Mouse (Mus musculus) heart, embryonic 12.5 days (tissue): ENCODE results near the gene Trim47. TPM values are rescaled to one million over a fixed set of nuclear protein-coding genes. Genes with fewer than 3 reads are reported as not detected.

ENCODE experiments used
- ATAC-seq: fragments of 200-750 bp; cut with Nextera tagmentation; 2 replicates; pipeline ENCODE4 v1.8.0; 2017; ENCODE audit warnings: moderate TSS enrichment, moderate library complexity; ENCODE audit not compliant: insufficient number of reproducible peaks, low FRiP score
- H3K27ac ChIP-seq: fragments of 300-500 bp; sonication (generic); 2 replicates; pipeline ENCODE4 v1.5.1; 2016; ENCODE audit warnings: mild to moderate bottlenecking, moderate library complexity; ENCODE audit not compliant: poor library complexity, severe bottlenecking
- H3K27me3 ChIP-seq: fragments of 300-500 bp; sonication (generic); replicated peaks from 2 replicates; pipeline ENCODE4 v1.6.1; 2016; ENCODE audit warnings: mild to moderate bottlenecking, moderate library complexity
- H3K36me3 ChIP-seq: fragments of 300-500 bp; sonication (generic); 2 replicates; pipeline ENCODE4 v1.6.1; 2016; ENCODE audit warnings: mild to moderate bottlenecking, moderate library complexity
- H3K4me1 ChIP-seq: fragments of 300-500 bp; sonication (generic); replicated peaks from 2 replicates; pipeline ENCODE4 v1.6.1; 2016; ENCODE audit warnings: mild to moderate bottlenecking
- H3K4me2 ChIP-seq: fragments of 300-500 bp; sonication (generic); 2 replicates; pipeline ENCODE4 v1.6.1; 2016; ENCODE audit warnings: mild to moderate bottlenecking, moderate library complexity
- H3K4me3 ChIP-seq: fragments of 300-500 bp; sonication (generic); 2 replicates; pipeline ENCODE4 v1.5.1; 2016; ENCODE audit warnings: mild to moderate bottlenecking
- H3K9ac ChIP-seq: fragments of 300-500 bp; sonication (generic); 2 replicates; pipeline ENCODE4 v1.6.1; 2016; ENCODE audit warnings: mild to moderate bottlenecking, moderate library complexity
- H3K9me3 ChIP-seq: fragments of 300-500 bp; sonication (generic); replicated peaks from 2 replicates; pipeline ENCODE4 v1.6.1; 2016; ENCODE audit warnings: mild to moderate bottlenecking, moderate library complexity
- WGBS: fragments of 180-500 bp; shearing (Covaris S2); methylation state at CpG from one replicate; pipeline ENCODE4 v1.1.7; 2016; 5-methylcytosine and 5-hydroxymethylcytosine counted together
- polyA plus RNA-seq: library from polyadenylated mRNA; unstranded; fragments of >200 nt; fragmentation: Nextera tagmentation; extraction: Ambion mirVana; gene quantifications from 2 replicates; pipeline ENCODE4 v1.2.1, GENCODE M21; 2016

Gene Trim47
- polyA plus RNA-seq = 54.8 and 58.2 TPM in 2 replicates

DNA sequence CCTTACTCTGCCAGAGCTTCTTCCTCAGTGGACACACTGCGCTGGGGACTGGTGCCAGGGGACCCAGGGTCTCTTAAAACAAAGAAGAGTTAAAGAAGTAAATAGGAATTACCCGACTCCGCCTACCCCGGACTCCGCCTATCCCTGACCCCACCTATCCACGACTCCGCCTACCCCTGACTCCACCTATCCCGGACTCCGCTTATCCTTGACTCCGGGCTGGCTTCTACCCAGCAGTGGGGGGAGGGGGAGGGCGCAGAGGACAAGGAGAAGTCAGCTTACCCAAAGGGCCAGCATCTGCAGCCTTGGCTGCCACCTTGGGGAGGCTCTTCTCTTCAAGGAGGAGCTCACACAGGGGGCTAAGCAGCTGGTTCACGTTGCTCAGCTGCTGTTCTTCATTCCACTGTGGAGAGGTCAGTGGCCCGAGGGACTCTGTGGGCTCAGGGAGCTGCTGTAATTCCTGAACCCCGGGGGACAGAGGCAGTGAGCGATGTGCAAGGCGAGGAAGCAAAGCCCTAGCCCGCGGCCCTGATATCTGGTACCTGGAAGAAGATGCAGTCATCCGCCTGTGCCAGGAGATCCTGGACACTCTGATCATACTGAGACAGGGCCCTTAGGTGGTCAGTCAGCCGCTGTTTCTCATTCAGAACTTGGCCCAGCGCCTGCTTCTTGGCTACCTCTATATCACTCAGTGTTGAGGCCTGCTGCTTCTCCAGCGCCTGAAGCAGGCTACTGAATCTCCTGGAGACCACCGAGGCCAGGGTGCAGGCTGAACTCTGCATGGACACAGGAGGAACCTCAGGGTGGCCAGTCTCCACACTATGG lies at the start of gene Trim47:
Trim47 (minus strand) TSS at position 55 of the 825 bp plus-strand sequence.
- Histone ChIP-seq H3K4me3 (no peak within 1 kb of the TSS), H3K36me3 (peaks cover 47% of the 10 kb centered on the region), H3K9me3 (peaks cover 4% of the 10 kb centered on the region; the same call in 1 of the 2 replicates), H3K9ac (peak within 1 kb of the TSS; percentile 49), H3K27ac (peak within 1 kb of the TSS; percentile 28), H3K4me2 (peak within 1 kb of the TSS; percentile 51), H3K27me3 (no peaks in the 10 kb centered on the region), H3K4me1 (peaks cover 35% of the 10 kb centered on the region)
- 29% methylated on average over 23 of the region's 23 CpGs for WGBS
- peak; percentile 62 for ATAC-seq

DNA sequence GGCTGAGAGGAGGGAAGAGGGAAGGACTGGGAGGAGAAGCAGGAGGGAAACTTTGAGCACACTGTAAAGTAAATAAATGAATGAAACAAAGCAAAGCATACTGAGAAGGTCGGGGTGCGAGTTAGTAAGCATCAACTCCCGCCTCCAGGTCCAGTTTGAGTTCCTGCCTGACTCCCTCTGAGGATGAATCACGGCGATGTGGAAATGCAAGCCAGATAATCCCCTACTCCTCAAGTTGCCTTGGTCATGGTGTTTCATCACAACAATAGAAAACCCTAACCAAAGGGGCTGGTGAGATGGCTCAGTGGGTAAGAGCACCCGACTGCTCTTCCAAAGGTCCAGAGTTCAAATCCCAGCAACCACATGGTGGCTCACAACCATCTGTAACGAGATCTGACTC lies 49.0 kb upstream of the Trim47 start:
- Histone ChIP-seq H3K27me3 (no peaks in the 10 kb centered on the region), H3K9ac (no peak overlapping the region), H3K4me1 (no peaks in the 10 kb centered on the region), H3K4me3 (no peak overlapping the region), H3K9me3 (no peaks in the 10 kb centered on the region), H3K4me2 (no peak overlapping the region), H3K36me3 (peaks cover 91% of the 10 kb centered on the region), H3K27ac (no peak overlapping the region)
- WGBS = 90% methylated on average over 7 of the region's 7 CpGs
- no peak for ATAC-seq

DNA sequence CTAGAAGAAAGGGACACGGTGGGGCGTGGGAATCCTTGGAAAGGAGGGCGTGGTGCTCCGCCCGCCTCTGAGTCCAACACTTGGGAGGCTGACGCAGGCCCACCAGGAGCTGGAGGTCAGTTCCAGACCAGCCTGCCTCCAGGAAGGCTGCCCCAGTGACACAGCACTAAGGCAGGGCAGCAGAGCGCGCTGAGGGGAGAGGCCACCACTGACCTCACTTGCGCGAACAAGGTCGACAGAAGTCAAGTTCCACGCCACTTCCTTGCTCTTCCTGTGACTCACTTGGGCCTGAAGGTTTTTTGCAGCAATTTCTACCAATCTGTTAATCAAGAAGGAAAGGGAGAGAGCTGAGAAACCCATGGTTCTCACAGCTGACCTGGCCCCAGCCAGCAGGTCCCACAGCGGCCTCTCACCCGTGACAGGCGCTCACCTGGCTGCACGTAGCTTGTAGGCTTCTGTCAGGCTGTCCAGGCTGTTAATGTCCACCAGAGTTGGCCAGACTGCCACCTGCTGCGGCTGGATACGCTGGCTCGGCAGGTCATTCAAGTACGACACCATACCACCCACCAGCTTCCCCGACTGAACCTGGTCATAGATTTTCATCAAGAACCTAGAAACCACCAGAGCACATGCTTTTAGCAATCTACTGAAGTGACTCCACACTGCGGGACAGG lies 47.9 kb upstream of the Trim47 start:
- ATAC-seq = no peak
- no peak overlapping the region for H3K9ac ChIP-seq
- H3K4me2 ChIP-seq = no peak overlapping the region
- no peaks in the 10 kb centered on the region for H3K4me1 ChIP-seq
- H3K4me3 ChIP-seq = no peak overlapping the region
- no peaks in the 10 kb centered on the region for H3K9me3 ChIP-seq
- no peak overlapping the region for H3K27ac ChIP-seq
- H3K27me3 ChIP-seq = no peaks in the 10 kb centered on the region
- 90% methylated on average over 22 of the region's 22 CpGs for WGBS
- H3K36me3 ChIP-seq = peaks cover 81% of the 10 kb centered on the region

DNA sequence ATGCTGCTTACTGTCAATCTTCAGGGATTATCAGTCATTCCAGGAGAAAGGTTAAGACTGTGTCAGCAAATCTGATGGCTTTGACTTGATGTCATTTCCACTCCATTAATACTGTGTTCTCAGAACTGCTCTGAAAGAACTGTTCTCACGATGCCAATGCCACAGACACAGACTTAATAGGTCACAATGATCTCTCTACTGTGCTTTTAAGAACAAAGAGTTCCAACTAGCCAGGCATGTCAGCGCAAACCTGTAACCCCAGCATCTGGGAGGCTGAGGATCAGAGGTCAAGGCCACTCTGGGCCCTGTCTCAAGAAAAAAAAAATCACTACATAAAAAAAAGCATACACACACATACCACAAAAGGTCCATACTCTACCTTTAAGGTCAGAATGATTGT lies 44.9 kb upstream of the Trim47 start:
- H3K27ac ChIP-seq = no peak overlapping the region
- H3K9me3 ChIP-seq = no peaks in the 10 kb centered on the region
- H3K4me1 ChIP-seq = peaks cover 2% of the 10 kb centered on the region
- no peak overlapping the region for H3K4me2 ChIP-seq
- WGBS = 97% methylated on average over 2 of the region's 2 CpGs
- no peak overlapping the region for H3K4me3 ChIP-seq
- H3K9ac ChIP-seq = no peak overlapping the region
- no peaks in the 10 kb centered on the region for H3K27me3 ChIP-seq
- ATAC-seq = no peak
- peaks cover 54% of the 10 kb centered on the region for H3K36me3 ChIP-seq

DNA sequence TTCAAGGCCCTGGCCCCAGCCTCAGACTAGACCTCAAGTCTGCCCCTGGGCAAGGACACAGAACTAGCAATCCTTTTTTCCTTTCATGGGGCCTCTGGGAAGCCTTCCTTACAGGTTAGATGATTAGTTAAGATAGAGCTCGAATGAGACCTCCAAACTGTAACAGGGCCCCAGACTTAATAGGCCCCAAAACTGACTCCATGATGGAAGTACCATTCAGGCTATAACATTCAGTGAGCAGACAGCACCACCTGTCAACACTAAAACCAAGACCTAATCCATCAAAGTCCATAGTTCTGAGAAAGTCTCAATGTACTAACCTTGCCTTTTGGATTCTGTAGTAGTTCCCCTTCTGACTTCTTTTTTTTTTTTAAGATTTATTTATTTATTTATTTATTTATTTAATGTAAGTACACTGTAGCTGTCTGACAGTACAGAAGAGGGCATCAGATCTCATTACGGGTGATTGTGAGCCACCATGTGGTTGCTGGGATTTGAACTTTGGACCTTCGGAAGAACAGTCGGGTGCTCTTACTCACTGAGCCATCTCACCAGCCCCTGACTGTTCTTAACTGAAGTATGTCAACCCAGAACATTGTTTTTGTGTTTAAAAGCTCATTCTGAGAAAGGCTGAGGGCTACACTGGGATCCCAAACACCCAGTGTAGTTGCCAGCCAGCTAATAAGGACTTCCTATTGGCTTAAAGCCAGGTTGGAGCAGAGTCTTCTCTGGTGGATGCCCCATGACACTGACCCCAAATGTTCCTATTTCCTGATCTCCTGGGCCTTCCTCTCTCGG lies 43.2 kb upstream of the Trim47 start:
- H3K36me3 ChIP-seq = peaks cover 47% of the 10 kb centered on the region
- 77% methylated on average over 5 of the region's 5 CpGs for WGBS
- H3K27me3 ChIP-seq = no peaks in the 10 kb centered on the region
- peaks cover 11% of the 10 kb centered on the region for H3K4me1 ChIP-seq
- ATAC-seq = no peak
- H3K4me3 ChIP-seq = no peak overlapping the region
- no peaks in the 10 kb centered on the region for H3K9me3 ChIP-seq
- H3K4me2 ChIP-seq = no peak overlapping the region
- no peak overlapping the region for H3K27ac ChIP-seq
- no peak overlapping the region for H3K9ac ChIP-seq

DNA sequence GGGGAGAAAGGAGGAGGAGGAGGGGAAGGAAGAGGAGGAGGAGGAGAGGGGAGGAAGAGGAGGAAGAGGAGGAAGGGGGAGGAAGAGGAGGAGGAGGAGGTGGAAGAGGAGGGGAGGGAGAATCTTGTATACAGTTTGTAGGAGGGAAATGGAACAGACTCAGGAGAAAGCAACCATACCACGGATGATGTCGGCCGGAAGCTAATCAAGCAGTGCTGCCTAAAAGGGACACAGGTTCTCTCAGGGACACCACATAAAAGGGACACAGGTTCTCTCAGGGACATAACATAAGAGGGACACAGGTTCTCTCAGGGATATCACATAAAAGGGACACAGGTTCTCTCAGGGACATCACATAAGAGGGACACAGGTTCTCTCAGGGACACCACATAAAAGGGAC lies 42.2 kb upstream of the Trim47 start:
- peaks cover 11% of the 10 kb centered on the region for H3K4me1 ChIP-seq
- no peak overlapping the region for H3K4me2 ChIP-seq
- no peaks in the 10 kb centered on the region for H3K9me3 ChIP-seq
- ATAC-seq = no peak
- H3K27me3 ChIP-seq = no peaks in the 10 kb centered on the region
- H3K4me3 ChIP-seq = no peak overlapping the region
- 84% methylated on average over 3 of the region's 3 CpGs for WGBS
- no peak overlapping the region for H3K9ac ChIP-seq
- peaks cover 44% of the 10 kb centered on the region for H3K36me3 ChIP-seq
- H3K27ac ChIP-seq = no peak overlapping the region

DNA sequence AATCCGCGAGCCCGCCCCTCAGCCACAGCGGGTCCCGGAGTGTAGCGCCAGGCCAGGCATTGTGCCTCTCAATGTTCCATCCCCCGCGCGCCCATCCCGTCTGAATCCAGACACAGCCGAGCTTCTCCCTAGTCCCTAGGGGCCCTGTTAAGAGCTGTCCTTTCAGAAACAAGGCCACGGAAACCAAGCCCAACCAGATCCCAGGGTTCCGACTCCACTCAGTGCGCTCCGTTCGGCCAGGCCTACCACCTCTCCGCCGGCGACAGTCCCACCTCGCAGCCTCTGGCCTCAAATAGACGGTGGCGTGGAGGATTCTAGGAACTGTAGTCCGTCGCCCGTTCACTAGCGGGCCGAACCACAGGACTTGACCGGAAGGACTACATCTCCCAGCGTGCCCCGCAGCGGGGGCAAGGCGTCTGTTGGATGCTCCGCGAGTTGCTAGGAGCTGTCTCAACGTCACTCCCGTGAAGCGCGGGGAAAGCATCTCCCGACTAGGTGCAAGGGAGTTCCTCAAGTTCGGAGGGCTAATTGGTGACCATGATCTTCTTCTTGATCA lies 41.0 kb upstream of the Trim47 start, which contains the start of gene Fbf1:
Fbf1 (minus strand) TSS at position 283 of the 556 bp plus-strand sequence.
- peaks cover 36% of the 10 kb centered on the region for H3K36me3 ChIP-seq
- H3K4me1 ChIP-seq = peaks cover 11% of the 10 kb centered on the region
- ATAC-seq = peak; percentile 97
- under 1% methylated on average over 40 of the region's 40 CpGs for WGBS
- peak within 1 kb of the TSS; percentile 72 for H3K4me3 ChIP-seq
- H3K4me2 ChIP-seq = peak within 1 kb of the TSS; percentile 82
- no peaks in the 10 kb centered on the region for H3K9me3 ChIP-seq
- H3K9ac ChIP-seq = peak within 1 kb of the TSS; percentile 80
- peak within 1 kb of the TSS; percentile 96 for H3K27ac ChIP-seq
- H3K27me3 ChIP-seq = no peaks in the 10 kb centered on the region

DNA sequence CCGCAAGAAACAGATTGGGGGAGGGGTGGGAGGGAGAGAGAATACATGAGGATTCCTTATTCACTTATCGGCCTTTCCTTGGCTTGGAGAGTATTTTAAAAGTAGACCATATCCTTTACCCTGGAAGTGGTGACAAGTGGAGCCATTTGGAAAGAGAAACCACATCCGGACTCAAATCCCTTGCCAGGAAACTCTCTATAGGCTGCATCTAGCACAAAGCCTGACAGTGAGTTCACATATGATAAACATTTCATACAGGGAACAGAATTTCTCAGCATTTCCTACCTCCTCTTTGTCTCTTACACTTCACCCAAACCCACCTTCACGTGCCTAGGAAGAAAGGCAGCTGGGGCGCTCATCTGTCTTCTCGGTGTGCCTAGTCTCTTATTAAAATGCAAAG lies 40.2 kb upstream of the Trim47 start:
- peaks cover 30% of the 10 kb centered on the region for H3K36me3 ChIP-seq
- 3% methylated on average over 6 of the region's 6 CpGs for WGBS
- no peaks in the 10 kb centered on the region for H3K27me3 ChIP-seq
- H3K27ac ChIP-seq = peak overlapping the region; percentile 96
- no peak; the same call in 1 of the 2 replicates for ATAC-seq
- peak overlapping the region; percentile 80 for H3K9ac ChIP-seq
- peaks cover 11% of the 10 kb centered on the region for H3K4me1 ChIP-seq
- peak overlapping the region; percentile 72 for H3K4me3 ChIP-seq
- H3K9me3 ChIP-seq = no peaks in the 10 kb centered on the region
- peak overlapping the region; percentile 82 for H3K4me2 ChIP-seq

DNA sequence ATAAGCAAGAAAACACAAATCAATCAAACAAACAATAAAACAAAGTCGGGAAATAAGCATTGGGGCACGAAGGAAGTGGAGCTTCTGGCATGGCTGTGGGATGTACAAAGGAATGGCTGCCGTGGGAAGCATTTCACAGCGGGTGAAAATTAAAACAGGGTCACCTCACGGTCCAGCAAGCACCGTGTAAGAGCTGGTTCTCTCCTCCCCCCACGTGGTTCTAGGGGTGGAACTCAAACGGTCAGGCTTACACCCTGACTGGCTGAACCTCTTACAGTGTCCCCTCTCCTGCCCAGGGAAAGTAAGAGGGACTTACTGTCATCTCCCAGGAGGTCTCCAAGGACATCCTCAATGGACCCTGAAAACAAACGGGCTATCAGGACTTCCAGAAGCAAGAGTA lies 36.0 kb upstream of the Trim47 start:
- no peaks in the 10 kb centered on the region for H3K9me3 ChIP-seq
- peaks cover 11% of the 10 kb centered on the region for H3K4me1 ChIP-seq
- no peak overlapping the region for H3K4me2 ChIP-seq
- no peaks in the 10 kb centered on the region for H3K27me3 ChIP-seq
- no peak overlapping the region for H3K27ac ChIP-seq
- H3K9ac ChIP-seq = no peak overlapping the region
- WGBS = 64% methylated on average over 9 of the region's 9 CpGs
- no peak overlapping the region for H3K4me3 ChIP-seq
- H3K36me3 ChIP-seq = peaks cover 57% of the 10 kb centered on the region
- ATAC-seq = no peak

DNA sequence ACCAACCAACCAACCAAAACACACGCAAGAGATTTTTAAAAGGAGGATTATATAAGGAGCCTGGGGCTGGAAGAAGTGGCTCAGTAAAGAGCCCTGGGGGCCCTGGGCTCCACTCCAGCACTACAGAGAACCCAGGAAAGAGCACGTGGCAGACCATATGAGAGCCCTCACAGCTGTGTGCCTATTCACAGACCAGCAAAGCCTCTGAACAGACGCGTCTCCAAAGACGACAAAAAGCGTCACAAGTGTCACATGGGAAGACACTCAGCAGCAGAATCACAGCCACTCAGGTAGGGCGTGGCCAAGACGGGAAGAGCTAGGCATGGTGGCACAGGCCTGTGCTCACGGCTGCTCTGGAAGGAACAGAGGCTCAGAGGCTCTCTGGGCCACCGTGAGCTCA lies 35.1 kb upstream of the Trim47 start:
- Histone ChIP-seq H3K36me3 (peaks cover 63% of the 10 kb centered on the region), H3K27ac (no peak overlapping the region), H3K9ac (no peak overlapping the region), H3K9me3 (no peaks in the 10 kb centered on the region), H3K4me2 (no peak overlapping the region), H3K4me1 (peaks cover 11% of the 10 kb centered on the region), H3K27me3 (no peaks in the 10 kb centered on the region), H3K4me3 (no peak overlapping the region)
- no peak for ATAC-seq
- 76% methylated on average over 10 of the region's 10 CpGs for WGBS
